Mouse (Mus musculus): ENCODE measurements around the gene Nppc.

DNA sequence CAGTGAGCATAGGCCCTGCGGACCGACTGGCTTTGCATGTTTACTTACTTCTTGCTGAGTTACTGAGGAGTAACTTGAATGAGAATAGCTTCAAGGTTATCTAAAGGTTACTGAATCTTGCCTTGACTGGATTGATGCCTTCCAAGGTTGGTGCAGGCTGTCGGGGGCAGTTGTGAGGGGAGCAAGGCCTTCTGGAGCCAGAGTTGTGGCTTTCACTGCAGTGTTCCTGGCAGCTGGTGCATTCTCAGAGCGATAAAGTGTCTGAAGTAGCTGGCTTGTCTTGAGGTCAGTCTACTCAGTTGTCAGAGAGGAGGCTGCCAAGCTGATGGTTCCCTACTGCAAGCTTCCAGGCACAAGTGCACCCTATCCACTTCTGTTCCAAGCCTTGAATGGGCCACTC, 49.0 kb upstream of the Nppc start:
- TF ChIP-seq MAX (IDR thresholded peaks at IDR 0.05; ENCODE audit: low read length) (no peak), EP300 (IDR thresholded peaks at IDR 0.05; ENCODE audit: low read depth in 1 of 2, low read length in 2 of 2) (no peak), POLR2AphosphoS2 (IDR thresholded peaks at IDR 0.05; ENCODE audit: low read length) (no peak), SMC3 (IDR thresholded peaks at IDR 0.05; ENCODE audit: low read depth, low read length) (no peak), RAD21 (IDR thresholded peaks at IDR 0.05; ENCODE audit: low read depth, low read length) (no peak)
